Mouse (Mus musculus): Measurements from ENCODE around the gene Btbd7. TPM values are rescaled to one million over a fixed set of nuclear protein-coding genes. Genes with fewer than 3 reads are reported as not detected.
A peak's percentile ranks its signal among the peaks of the same experiment; 100 is the strongest.

Btbd7 gene
- 10.5 and 11.1 TPM in 2 replicates for polyA plus RNA-seq (2015; fragmentation: Nextera tagmentation; extraction: Ambion mirVana)

- peak; percentile 96 for ATAC-seq (ENCODE audit: low FRiP score)
- peak within 1 kb of the TSS; percentile 96 for H3K27ac ChIP-seq (replicated peaks)
Observed at GRCm38 (mm10) chr12:102878031-102878823, at the start of gene Btbd7. Btbd7 (minus strand) TSS chr12:102878471.

GRCm38 (mm10) chr12:102916073-102916472, 37.8 kb upstream of the Btbd7 start:
- Histone ChIP-seq H3K4me2 (no peak overlapping the region), H3K9me3 (replicated peaks) (no peaks in the 10 kb centered on the region), H3K27me3 (replicated peaks) (no peaks in the 10 kb centered on the region), H3K9ac (replicated peaks) (no peak overlapping the region), H3K4me3 (replicated peaks) (no peak overlapping the region), H3K27ac (replicated peaks) (no peak overlapping the region), H3K36me3 (no peaks in the 10 kb centered on the region), H3K4me1 (no peaks in the 10 kb centered on the region)
- ATAC-seq (ENCODE audit: low FRiP score), result no peak
- WGBS, result 15% methylated on average over 2 of the region's 2 CpGs

More at GRCm38 (mm10) chr12:102878031-102878823, at the start of gene Btbd7:
- H3K36me3 ChIP-seq, result no peaks in the 10 kb centered on the region
- no peaks in the 10 kb centered on the region for H3K27me3 ChIP-seq (replicated peaks)
- WGBS, result under 1% methylated on average over 81 of the region's 95 CpGs
- H3K4me2 ChIP-seq, result peak within 1 kb of the TSS; percentile 75
- peak within 1 kb of the TSS; percentile 95 for H3K4me3 ChIP-seq (replicated peaks)
- no peaks in the 10 kb centered on the region for H3K9me3 ChIP-seq (replicated peaks)
- peak within 1 kb of the TSS; percentile 90 for H3K9ac ChIP-seq (replicated peaks)
- H3K4me1 ChIP-seq, result peaks cover 32% of the 10 kb centered on the region

DNA sequence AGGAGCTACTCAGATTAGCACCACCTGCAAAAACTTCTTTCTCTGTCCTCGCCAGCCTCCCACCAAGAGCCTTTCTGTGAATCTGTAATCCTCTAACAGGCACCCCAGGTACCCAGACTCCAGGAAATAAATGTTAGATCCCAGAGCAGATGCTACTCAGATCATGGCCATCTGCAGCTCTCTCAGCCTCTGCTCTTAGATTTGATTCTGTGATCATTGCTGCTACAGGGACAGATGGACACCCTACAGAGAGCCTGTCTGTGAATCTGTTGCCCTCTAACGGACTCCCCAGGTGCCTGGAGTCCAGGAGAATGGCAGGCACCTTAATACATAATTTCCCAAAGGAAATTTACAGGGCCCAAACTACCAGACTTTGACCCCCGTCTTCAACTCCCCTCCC, 29.9 kb upstream of the Btbd7 start:
- no peaks in the 10 kb centered on the region for H3K36me3 ChIP-seq
- WGBS, result 55% methylated on average over 3 of the region's 3 CpGs
- no peak for ATAC-seq (ENCODE audit: low FRiP score)
- no peak overlapping the region for H3K27ac ChIP-seq (replicated peaks)
- H3K4me3 ChIP-seq (replicated peaks), result no peak overlapping the region
- no peaks in the 10 kb centered on the region for H3K27me3 ChIP-seq (replicated peaks)
- H3K9me3 ChIP-seq (replicated peaks), result no peaks in the 10 kb centered on the region
- H3K9ac ChIP-seq (replicated peaks), result no peak overlapping the region
- no peak overlapping the region for H3K4me2 ChIP-seq
- H3K4me1 ChIP-seq, result no peaks in the 10 kb centered on the region

- Histone ChIP-seq H3K27ac (replicated peaks) (no peak within 1 kb of the TSS), H3K27me3 (replicated peaks) (no peaks in the 10 kb centered on the region), H3K9me3 (replicated peaks) (no peaks in the 10 kb centered on the region), H3K4me2 (no peak within 1 kb of the TSS), H3K36me3 (no peaks in the 10 kb centered on the region), H3K4me1 (no peaks in the 10 kb centered on the region), H3K9ac (replicated peaks) (no peak within 1 kb of the TSS), H3K4me3 (replicated peaks) (no peak within 1 kb of the TSS)
- no peak for ATAC-seq (ENCODE audit: low FRiP score)
- 93% methylated on average over 17 of the region's 17 CpGs for WGBS
Observed at GRCm38 (mm10) chr12:102899091-102899490, 20.8 kb upstream of the Btbd7 start, which contains the start of gene Cox8c. Cox8c (plus strand) TSS chr12:102899316.

GRCm38 (mm10) chr12:102888568-102888967, 10.3 kb upstream of the Btbd7 start:
- Histone ChIP-seq H3K36me3 (no peaks in the 10 kb centered on the region), H3K9ac (replicated peaks) (no peak overlapping the region), H3K27me3 (replicated peaks) (no peaks in the 10 kb centered on the region), H3K4me3 (replicated peaks) (no peak overlapping the region), H3K4me2 (no peak overlapping the region), H3K27ac (replicated peaks) (no peak overlapping the region), H3K4me1 (peaks cover 3% of the 10 kb centered on the region; the same call in 1 of the 2 replicates), H3K9me3 (replicated peaks) (no peaks in the 10 kb centered on the region; the same call in 1 of the 2 replicates)
- no peak for ATAC-seq (ENCODE audit: low FRiP score)
- 46% methylated on average over 5 of the region's 5 CpGs for WGBS

GRCm38 (mm10) chr12:102887366-102887765, 9.1 kb upstream of the Btbd7 start:
- H3K9ac ChIP-seq (replicated peaks), result no peak overlapping the region
- no peaks in the 10 kb centered on the region; the same call in 1 of the 2 replicates for H3K9me3 ChIP-seq (replicated peaks)
- H3K4me3 ChIP-seq (replicated peaks), result no peak overlapping the region
- H3K4me2 ChIP-seq, result no peak overlapping the region
- H3K36me3 ChIP-seq, result no peaks in the 10 kb centered on the region
- no peak for ATAC-seq (ENCODE audit: low FRiP score)
- H3K27ac ChIP-seq (replicated peaks), result no peak overlapping the region
- H3K27me3 ChIP-seq (replicated peaks), result no peaks in the 10 kb centered on the region
- WGBS, result 51% methylated on average over 10 of the region's 10 CpGs
- peaks cover 3% of the 10 kb centered on the region; the same call in 1 of the 2 replicates for H3K4me1 ChIP-seq

- no peak overlapping the region for H3K4me2 ChIP-seq
- no peaks in the 10 kb centered on the region for H3K27me3 ChIP-seq (replicated peaks)
- no peak overlapping the region for H3K4me3 ChIP-seq (replicated peaks)
- H3K27ac ChIP-seq (replicated peaks), result no peak overlapping the region
- no peak overlapping the region for H3K9ac ChIP-seq (replicated peaks)
- peaks cover 3% of the 10 kb centered on the region; the same call in 1 of the 2 replicates for H3K4me1 ChIP-seq
- WGBS, result 22% methylated on average over 5 of the region's 5 CpGs
- ATAC-seq (ENCODE audit: low FRiP score), result peak; percentile 83
- no peaks in the 10 kb centered on the region for H3K36me3 ChIP-seq
- no peaks in the 10 kb centered on the region; the same call in 1 of the 2 replicates for H3K9me3 ChIP-seq (replicated peaks)
Observed at GRCm38 (mm10) chr12:102885735-102886134, 7.5 kb upstream of the Btbd7 start.

DNA sequence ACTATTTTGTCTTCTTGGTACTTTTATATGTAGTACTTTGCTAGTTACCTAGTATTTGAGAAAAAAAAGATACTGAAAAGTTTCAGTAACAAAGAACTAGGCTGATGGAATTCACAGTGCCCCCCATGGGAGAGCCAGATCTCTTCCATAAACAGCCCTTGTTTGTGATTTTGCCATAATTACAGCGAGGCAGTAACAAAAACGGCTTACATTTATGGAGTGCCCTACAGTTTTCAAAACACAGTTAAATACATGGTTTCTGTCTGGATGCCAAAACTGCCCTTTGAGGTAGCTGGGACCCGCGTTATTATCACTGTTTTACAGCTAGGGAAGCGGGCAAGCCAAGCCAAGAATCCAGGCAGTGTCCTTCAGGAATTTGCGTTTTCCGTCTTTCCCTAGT, 630 bp upstream of the Btbd7 start:
- no peaks in the 10 kb centered on the region for H3K27me3 ChIP-seq (replicated peaks)
- 25% methylated on average over 7 of the region's 7 CpGs for WGBS
- peak overlapping the region; percentile 96 for H3K27ac ChIP-seq (replicated peaks)
- peak overlapping the region; percentile 95 for H3K4me3 ChIP-seq (replicated peaks)
- ATAC-seq (ENCODE audit: low FRiP score), result no peak
- peak overlapping the region; percentile 75 for H3K4me2 ChIP-seq
- peak overlapping the region; percentile 53 for H3K9ac ChIP-seq (replicated peaks)
- H3K9me3 ChIP-seq (replicated peaks), result no peaks in the 10 kb centered on the region
- no peaks in the 10 kb centered on the region for H3K36me3 ChIP-seq
- peaks cover 32% of the 10 kb centered on the region for H3K4me1 ChIP-seq

GRCm38 (mm10) chr12:102877301-102878030, 805 bp downstream of the Btbd7 start:
- under 1% methylated on average over 67 of the region's 70 CpGs for WGBS
- no peaks in the 10 kb centered on the region for H3K9me3 ChIP-seq (replicated peaks)
- peak; percentile 77 for ATAC-seq (ENCODE audit: low FRiP score)
- H3K9ac ChIP-seq (replicated peaks), result peak overlapping the region; percentile 90
- H3K27me3 ChIP-seq (replicated peaks), result no peaks in the 10 kb centered on the region
- peak overlapping the region; percentile 96 for H3K27ac ChIP-seq (replicated peaks)
- peak overlapping the region; percentile 75 for H3K4me2 ChIP-seq
- H3K36me3 ChIP-seq, result no peaks in the 10 kb centered on the region
- H3K4me1 ChIP-seq, result peaks cover 32% of the 10 kb centered on the region
- peak overlapping the region; percentile 95 for H3K4me3 ChIP-seq (replicated peaks)

- Histone ChIP-seq H3K27ac (replicated peaks) (no peak overlapping the region), H3K9ac (replicated peaks) (no peak overlapping the region), H3K4me2 (no peak overlapping the region), H3K4me3 (replicated peaks) (no peak overlapping the region), H3K36me3 (no peaks in the 10 kb centered on the region), H3K9me3 (replicated peaks) (no peaks in the 10 kb centered on the region), H3K4me1 (peaks cover 7% of the 10 kb centered on the region; the same call in 1 of the 2 replicates), H3K27me3 (replicated peaks) (no peaks in the 10 kb centered on the region)
- 91% methylated on average over 1 of the region's 1 CpGs for WGBS
- no peak for ATAC-seq (ENCODE audit: low FRiP score)
Observed at GRCm38 (mm10) chr12:102870527-102870926, 7.7 kb downstream of the Btbd7 start.

DNA sequence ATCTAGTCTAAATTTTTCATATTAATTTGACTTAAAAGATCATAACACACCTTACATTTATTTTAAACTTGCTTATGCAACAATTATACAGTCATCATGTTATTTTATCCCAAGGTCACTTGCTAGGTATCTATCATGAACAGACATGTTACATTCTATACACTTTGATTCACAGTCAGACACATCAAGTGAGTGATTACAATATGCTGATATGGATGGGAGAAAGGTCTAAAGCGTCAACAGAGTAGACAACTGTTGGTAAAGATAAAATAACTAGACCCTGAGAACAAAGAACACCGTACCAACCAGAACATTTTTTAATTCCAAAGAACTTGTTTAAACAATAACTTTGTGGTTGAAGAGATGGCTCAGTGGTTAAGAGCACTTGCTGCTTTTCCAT, 8.5 kb downstream of the Btbd7 start:
- peaks cover 4% of the 10 kb centered on the region; the same call in 1 of the 2 replicates for H3K4me1 ChIP-seq
- H3K4me2 ChIP-seq, result no peak overlapping the region
- no peak overlapping the region for H3K27ac ChIP-seq (replicated peaks)
- no peaks in the 10 kb centered on the region for H3K36me3 ChIP-seq
- WGBS, result 97% methylated on average over 2 of the region's 2 CpGs
- no peak overlapping the region for H3K4me3 ChIP-seq (replicated peaks)
- H3K9ac ChIP-seq (replicated peaks), result no peak overlapping the region
- ATAC-seq (ENCODE audit: low FRiP score), result no peak
- no peaks in the 10 kb centered on the region for H3K27me3 ChIP-seq (replicated peaks)
- no peaks in the 10 kb centered on the region for H3K9me3 ChIP-seq (replicated peaks)
